Mouse (Mus musculus) C2C12 (cell line): ENCODE measurements at regions not wholly inside any gene's neighbourhood (a gene's known extent, or its start where the extent isn't known, plus 50 kb on each side); places are given as distances from the start of the nearest gene placed in this dataset.

Experiments used
- H3K27me3 ChIP-seq: one replicate; pipeline ENCODE4 v1.6.1; 2011; ENCODE audit not compliant: control insufficient read depth, insufficient read depth, insufficient read length
- H3K36me3 ChIP-seq: one replicate; pipeline ENCODE4 v1.6.1; 2011; ENCODE audit not compliant: control insufficient read depth, insufficient read depth
- H3K4me3 ChIP-seq: one replicate; pipeline ENCODE4 v1.5.1; 2011; ENCODE audit warnings: mild to moderate bottlenecking, control low read depth; ENCODE audit not compliant: poor library complexity, insufficient read depth, severe bottlenecking
- H3K79me2 ChIP-seq: one replicate; pipeline ENCODE4 v1.6.1; 2011; ENCODE audit not compliant: control insufficient read depth, insufficient read depth
- H3K79me3 ChIP-seq: one replicate; pipeline ENCODE4 v1.6.1; 2011; ENCODE audit warnings: low read depth, control low read depth
- H3ac ChIP-seq: one replicate; pipeline ENCODE3; 2011; ENCODE audit warnings: low read depth; ENCODE audit not compliant: control insufficient read depth, insufficient read length
- CEBPB ChIP-seq: IDR thresholded peaks from one replicate; pipeline ENCODE4 v1.6.1; 2011; ENCODE audit warnings: low read depth, mild to moderate bottlenecking, control low read depth, moderate library complexity
- CTCF ChIP-seq: IDR thresholded peaks from one replicate; pipeline ENCODE4 v1.5.1; 2011; ENCODE audit not compliant: control insufficient read depth, insufficient read depth, insufficient read length
- FOSL1 ChIP-seq: IDR thresholded peaks from one replicate; pipeline ENCODE4 v1.8.0; 2011; ENCODE audit warnings: mild to moderate bottlenecking, low read length; ENCODE audit not compliant: poor library complexity, insufficient read depth, severe bottlenecking
- MAX ChIP-seq: IDR thresholded peaks from one replicate; pipeline ENCODE4 v1.6.1; 2011; ENCODE audit warnings: mild to moderate bottlenecking, control low read depth
- MYOD1 ChIP-seq: IDR thresholded peaks from one replicate; pipeline ENCODE4 v1.6.1; 2011; ENCODE audit warnings: low read depth; ENCODE audit not compliant: control insufficient read depth, insufficient read length
- MYOG ChIP-seq: IDR thresholded peaks from one replicate; pipeline ENCODE4 v1.6.1; 2011; ENCODE audit not compliant: control insufficient read depth, insufficient read length; ENCODE audit errors: extremely low read depth
- USF1 ChIP-seq: IDR thresholded peaks from one replicate; pipeline ENCODE4 v1.6.1; 2011; ENCODE audit warnings: low read depth, mild to moderate bottlenecking, control low read depth, moderate library complexity

DNA sequence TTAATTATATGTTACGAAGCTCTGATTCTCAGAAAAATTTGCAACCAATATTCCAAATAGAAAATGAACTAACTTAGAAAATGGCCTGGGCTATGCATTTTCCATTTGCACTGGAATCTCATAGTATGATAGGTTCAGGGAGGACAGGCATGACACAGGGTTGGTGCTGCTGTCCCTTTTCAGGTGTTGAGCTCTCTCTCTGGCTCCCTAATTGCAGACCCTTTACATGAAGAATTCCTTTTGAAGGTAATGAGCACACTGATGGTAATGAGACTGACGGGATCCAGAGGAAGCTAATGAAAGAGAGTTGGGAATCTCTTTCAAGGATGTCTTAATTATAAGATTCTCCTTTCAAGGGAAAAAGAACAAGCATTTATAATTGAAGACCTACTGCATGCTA is 87.6 kb downstream of the Serpinb8 start:
- no peaks in the 10 kb centered on the region for H3K27me3 ChIP-seq
- H3K4me3 ChIP-seq: no peak overlapping the region
- TF ChIP-seq USF1: no peak
- no peak for TF ChIP-seq CTCF
- no peak for TF ChIP-seq CEBPB
- TF ChIP-seq MYOG: no peak
- TF ChIP-seq FOSL1: no peak
- TF ChIP-seq MAX: no peak
- no peak for TF ChIP-seq MYOD1
- H3K79me3 ChIP-seq: no peaks in the 10 kb centered on the region
- no peak overlapping the region for H3ac ChIP-seq
- H3K36me3 ChIP-seq: no peaks in the 10 kb centered on the region
- H3K79me2 ChIP-seq: no peaks in the 10 kb centered on the region

DNA sequence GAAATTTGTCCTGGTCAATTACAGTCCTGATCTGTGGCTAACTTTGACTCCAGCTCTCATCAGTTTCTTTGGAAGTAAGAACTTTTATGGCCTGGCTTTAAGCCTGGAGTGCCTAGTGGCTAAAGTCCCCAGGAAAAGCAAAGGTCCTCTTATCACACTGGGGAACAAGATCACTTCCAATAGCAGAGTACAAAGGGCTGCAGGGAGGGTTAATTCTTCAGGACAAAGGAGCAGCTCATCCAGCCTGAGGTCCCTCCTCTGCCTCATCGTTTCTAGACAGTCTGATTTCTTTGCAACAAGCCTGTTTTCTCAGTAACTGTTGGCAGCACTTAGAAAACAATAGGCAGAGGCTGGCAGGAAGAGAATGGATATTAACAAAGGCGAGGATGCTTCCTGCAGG is 107.1 kb downstream of the Serpinb8 start:
- H3ac ChIP-seq: no peak overlapping the region
- no peaks in the 10 kb centered on the region for H3K79me2 ChIP-seq
- TF ChIP-seq CEBPB: no peak
- no peak for TF ChIP-seq FOSL1
- H3K27me3 ChIP-seq: no peaks in the 10 kb centered on the region
- no peak overlapping the region for H3K4me3 ChIP-seq
- H3K79me3 ChIP-seq: no peaks in the 10 kb centered on the region
- no peaks in the 10 kb centered on the region for H3K36me3 ChIP-seq

DNA sequence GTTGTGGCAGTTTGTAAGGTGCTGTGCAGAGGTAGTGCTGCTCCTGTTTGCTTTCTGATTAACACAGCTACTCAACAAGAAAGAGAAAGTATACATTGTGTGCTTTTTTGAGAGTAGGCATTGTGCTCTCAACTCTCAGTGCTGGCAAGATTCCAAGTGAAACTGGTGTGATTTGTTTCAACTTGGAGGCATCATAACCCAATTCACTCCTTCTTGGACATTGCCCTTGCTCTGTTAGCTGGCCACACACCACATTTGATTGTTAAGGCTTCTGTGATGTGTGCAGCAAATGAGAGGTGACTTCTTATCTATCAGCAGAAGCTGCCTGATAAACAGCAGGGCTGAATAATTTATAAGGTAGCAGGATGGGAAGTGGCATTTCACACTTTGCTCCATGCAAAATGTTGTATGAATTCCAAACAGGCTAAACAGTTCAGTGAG is 116.3 kb downstream of the Serpinb8 start:
- Histone ChIP-seq H3K36me3 (no peaks in the 10 kb centered on the region), H3K79me2 (no peaks in the 10 kb centered on the region), H3K4me3 (no peak overlapping the region), H3K79me3 (no peaks in the 10 kb centered on the region), H3K27me3 (no peaks in the 10 kb centered on the region), H3ac (no peak overlapping the region)
- TF ChIP-seq CEBPB: no peak
- TF ChIP-seq USF1: no peak
- no peak for TF ChIP-seq CTCF
- no peak for TF ChIP-seq MYOG
- no peak for TF ChIP-seq MYOD1
- no peak for TF ChIP-seq FOSL1
- no peak for TF ChIP-seq MAX

DNA sequence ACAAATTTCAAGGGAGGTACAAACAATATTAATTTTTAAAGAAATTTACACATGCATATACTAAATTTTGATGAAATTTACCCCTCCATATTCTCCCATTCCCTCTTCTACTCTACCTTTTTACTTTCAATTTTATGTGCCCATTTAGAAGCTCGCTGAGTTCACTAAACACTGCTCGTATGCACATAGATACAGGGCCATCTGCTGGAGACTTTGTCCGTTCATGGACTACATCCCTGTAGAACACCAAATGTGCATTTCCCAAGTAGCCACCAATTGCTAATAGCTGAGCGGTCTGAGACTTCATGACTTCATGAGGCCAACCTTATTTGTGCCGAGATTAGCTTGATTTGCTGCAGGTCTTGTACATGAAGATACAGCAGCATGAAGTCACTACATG is 118.8 kb downstream of the Serpinb8 start:
- no peak overlapping the region for H3ac ChIP-seq
- TF ChIP-seq FOSL1 (no peak), USF1 (no peak), MYOD1 (no peak), MAX (no peak), MYOG (no peak), CEBPB (no peak)
- no peaks in the 10 kb centered on the region for H3K79me3 ChIP-seq
- no peaks in the 10 kb centered on the region for H3K27me3 ChIP-seq
- H3K4me3 ChIP-seq: no peak overlapping the region
- no peaks in the 10 kb centered on the region for H3K36me3 ChIP-seq
- no peaks in the 10 kb centered on the region for H3K79me2 ChIP-seq

DNA sequence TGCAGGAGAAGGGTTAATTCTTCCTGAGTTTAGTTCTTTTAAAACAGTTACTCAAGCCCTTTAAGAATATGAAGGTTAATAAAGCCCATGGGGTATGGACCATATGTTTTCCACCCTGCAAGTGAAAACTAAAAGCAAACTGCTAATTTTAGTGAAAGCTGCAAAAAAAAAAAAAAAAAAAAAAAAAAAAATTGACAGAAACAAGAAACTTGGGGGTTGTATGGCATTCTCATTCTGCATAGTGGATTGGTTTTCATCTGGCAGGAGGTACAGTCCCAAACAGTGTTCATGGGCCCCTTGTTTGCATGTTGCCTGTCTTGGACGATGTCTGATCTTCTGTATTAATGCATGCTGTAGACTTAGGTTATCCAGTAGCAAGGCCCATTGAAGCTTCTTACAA is 125.1 kb downstream of the Serpinb8 start:
- Histone ChIP-seq H3K36me3 (no peaks in the 10 kb centered on the region), H3K79me2 (no peaks in the 10 kb centered on the region), H3K79me3 (no peaks in the 10 kb centered on the region), H3K27me3 (no peaks in the 10 kb centered on the region), H3K4me3 (no peak overlapping the region), H3ac (no peak overlapping the region)
- TF ChIP-seq MYOD1 (no peak), FOSL1 (no peak), CTCF (no peak), MYOG (no peak), MAX (no peak), USF1 (no peak), CEBPB (no peak)

DNA sequence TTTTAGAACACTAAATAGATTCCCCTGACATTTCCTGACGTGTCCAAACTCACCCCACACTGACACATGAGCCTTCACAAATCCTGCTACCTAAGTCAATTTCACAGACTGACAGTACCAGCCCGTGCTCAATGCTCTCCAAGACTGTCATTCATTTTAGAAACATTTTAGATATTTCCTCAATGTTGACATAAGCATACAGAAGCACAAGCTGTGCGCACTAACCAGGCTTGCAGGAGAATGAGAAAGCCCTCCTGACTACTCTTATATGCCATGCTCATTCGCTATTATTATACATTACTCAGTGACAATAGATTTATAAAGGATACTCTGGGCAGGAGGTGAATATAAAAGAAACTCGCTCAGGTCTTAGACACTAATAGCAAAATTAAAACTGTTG is 129.5 kb downstream of the Serpinb8 start:
- Histone ChIP-seq H3K4me3 (no peak overlapping the region), H3K27me3 (no peaks in the 10 kb centered on the region), H3K79me2 (no peaks in the 10 kb centered on the region), H3ac (no peak overlapping the region), H3K79me3 (no peaks in the 10 kb centered on the region), H3K36me3 (no peaks in the 10 kb centered on the region)
- TF ChIP-seq USF1 (no peak), CTCF (no peak), CEBPB (no peak), MYOD1 (no peak), FOSL1 (no peak), MAX (no peak), MYOG (no peak)
